Mouse (Mus musculus) brown adipose tissue, adult 24 weeks (tissue): ENCODE data around the gene Ptprk. TPM values are rescaled to one million over a fixed set of nuclear protein-coding genes. Genes with fewer than 3 reads are reported as not detected.

Experiments
- H3K27ac ChIP-seq: fragments of 200-500 bp; replicated peaks from 2 replicates; pipeline ENCODE4 v1.5.1; 2012; ENCODE audit warnings: low read depth, mild to moderate bottlenecking, low read length
- H3K4me1 ChIP-seq: fragments of 200-500 bp; 2 replicates; pipeline ENCODE4 v1.6.1; 2012; ENCODE audit warnings: low read length, mixed read lengths; ENCODE audit not compliant: control insufficient read depth, insufficient read depth, insufficient read length
- H3K4me3 ChIP-seq: fragments of 200-500 bp; 2 replicates; pipeline ENCODE4 v1.5.1; 2012; ENCODE audit warnings: low read depth, mild to moderate bottlenecking, low read length, moderate library complexity; ENCODE audit not compliant: insufficient read depth
- polyA plus RNA-seq: library from polyadenylated mRNA; stranded (reverse); fragments of >200 nt; gene quantifications from 2 replicates; pipeline ENCODE4 v1.2.4, GENCODE M21; 2012; ENCODE audit not compliant: missing spikeins, insufficient read depth, insufficient read length

Ptprk gene
- polyA plus RNA-seq, 1 experiment = 3.3 TPM

DNA sequence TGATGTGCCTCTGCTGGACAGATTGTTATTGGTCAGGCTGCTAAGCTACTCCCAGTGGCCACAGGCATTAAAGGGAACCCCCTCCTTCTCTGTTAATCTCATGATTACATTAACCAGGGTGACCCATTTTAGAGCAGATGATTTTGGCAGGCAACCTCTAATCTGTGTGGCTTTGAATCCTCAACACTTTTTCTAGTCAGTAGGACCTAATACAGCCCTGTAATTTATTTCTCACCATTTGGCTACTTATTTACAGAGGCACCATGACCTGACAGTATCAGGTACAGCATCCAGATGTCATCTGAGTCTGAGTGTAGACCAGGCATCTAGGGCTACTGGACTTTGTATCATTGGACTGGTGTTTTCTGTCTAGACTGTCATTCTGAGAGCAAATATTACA, 21.4 kb downstream of the Ptprk start:
- Histone ChIP-seq H3K4me3 (no peak overlapping the region), H3K27ac (no peak overlapping the region), H3K4me1 (no peaks in the 10 kb centered on the region)

DNA sequence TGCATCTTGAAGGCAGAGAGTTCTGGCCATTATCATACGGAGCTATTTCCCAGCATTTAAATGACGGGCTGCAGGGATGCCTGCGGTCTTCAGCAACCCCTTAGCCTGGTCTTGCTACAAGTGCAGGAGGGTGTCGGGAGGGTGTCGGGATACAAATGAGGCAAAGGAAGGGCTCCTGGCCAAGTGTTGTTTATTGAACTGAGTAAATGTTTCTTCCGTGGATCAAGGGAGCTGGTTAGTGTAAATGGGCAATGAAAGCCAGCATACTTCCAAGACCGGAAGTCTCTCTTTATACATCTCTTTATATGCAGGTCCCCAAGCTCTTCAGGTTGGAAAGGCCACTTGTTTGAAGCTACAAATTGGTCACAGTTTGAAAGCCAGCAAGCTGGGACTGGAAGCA, 23.0 kb downstream of the Ptprk start:
- H3K27ac ChIP-seq = no peak overlapping the region
- H3K4me3 ChIP-seq = no peak overlapping the region
- peaks cover 2% of the 10 kb centered on the region; the same call in 1 of the 2 replicates for H3K4me1 ChIP-seq

DNA sequence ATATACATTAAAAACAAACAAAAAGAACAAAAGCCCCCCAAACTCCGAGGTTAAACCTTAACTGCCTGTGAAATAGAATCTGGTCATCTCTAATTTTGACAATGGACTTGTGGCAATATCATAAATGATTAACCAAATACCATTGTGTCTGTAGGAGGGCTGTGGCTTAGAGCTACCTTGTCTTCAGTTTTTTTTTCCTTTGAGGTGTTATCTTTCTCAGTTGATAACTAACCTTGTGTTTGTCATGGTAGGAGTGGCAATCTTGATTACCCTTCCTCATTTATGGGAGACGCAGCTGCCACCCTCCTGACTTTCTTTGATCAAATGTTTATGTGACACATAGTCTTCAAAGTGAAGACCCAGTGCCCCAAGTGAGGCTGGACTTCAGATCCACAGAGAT, 24.3 kb downstream of the Ptprk start:
- Histone ChIP-seq H3K4me1 (peaks cover 4% of the 10 kb centered on the region; the same call in 1 of the 2 replicates), H3K27ac (no peak overlapping the region), H3K4me3 (no peak overlapping the region)

DNA sequence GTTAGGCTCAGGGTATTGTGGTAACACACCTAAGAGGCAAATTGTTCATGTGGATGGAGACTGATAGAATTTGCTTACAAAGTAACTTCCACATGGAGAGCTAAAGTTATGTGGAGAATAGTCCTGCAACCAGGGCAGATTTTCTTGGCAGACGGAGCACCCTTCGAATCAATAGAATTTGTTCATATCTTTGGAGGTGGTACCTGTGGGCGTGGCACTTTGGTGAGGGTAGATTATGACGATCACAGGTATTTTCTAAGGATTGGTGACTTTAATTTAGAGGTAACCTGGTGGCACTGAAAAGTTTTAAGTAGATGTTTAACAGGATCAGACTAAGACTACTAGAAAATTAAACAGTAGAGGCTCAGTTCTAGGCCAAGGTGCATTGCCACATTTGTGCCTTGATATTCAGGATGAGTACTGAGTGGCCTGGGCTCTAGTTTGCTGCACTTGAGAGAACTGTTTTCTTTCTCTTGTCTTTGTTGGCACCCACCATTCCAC, 28.8 kb downstream of the Ptprk start:
- Histone ChIP-seq H3K4me3 (no peak overlapping the region), H3K27ac (no peak overlapping the region), H3K4me1 (peaks cover 8% of the 10 kb centered on the region; the same call in 1 of the 2 replicates)

DNA sequence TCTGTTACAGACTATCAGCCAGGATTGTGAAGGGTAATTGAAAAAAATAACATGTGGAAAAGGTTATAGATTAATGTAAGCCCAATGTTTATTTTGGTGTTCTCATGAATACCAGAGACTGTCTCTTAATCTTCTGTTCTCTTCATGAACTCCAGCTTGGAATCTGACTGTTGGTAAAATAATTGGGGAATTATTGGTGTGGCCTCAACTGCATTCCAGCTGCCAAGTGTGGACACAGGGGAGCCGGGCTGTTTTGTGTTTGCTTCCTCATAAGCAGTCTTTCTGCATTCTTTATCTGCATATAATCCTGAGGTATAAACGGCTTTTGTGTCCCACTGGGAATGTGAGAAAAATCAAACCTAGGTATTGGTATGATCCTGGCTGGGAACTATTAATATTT, 29.3 kb downstream of the Ptprk start:
- peaks cover 8% of the 10 kb centered on the region; the same call in 1 of the 2 replicates for H3K4me1 ChIP-seq
- H3K27ac ChIP-seq = no peak overlapping the region
- no peak overlapping the region for H3K4me3 ChIP-seq

DNA sequence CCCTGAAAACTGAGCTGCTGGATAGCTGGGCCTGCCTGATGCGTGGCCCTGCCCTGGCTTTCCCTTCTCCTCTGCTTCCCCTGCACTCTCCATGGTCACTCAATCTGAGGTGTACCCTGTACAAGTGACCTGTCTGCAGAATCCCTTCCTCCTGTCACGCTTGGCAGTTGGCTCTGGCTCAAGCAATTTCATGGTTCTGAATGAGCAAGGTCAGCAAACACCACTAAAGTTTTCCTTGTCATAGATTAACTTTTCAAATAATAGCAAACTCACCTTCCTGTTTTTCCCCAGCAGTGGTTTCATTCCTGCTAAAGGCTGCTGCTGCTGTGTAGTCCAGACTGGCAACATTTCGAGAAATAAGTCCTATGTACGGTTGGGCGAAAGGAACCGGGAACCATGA, 30.6 kb downstream of the Ptprk start:
- peaks cover 8% of the 10 kb centered on the region; the same call in 1 of the 2 replicates for H3K4me1 ChIP-seq
- no peak overlapping the region for H3K27ac ChIP-seq
- no peak overlapping the region for H3K4me3 ChIP-seq

DNA sequence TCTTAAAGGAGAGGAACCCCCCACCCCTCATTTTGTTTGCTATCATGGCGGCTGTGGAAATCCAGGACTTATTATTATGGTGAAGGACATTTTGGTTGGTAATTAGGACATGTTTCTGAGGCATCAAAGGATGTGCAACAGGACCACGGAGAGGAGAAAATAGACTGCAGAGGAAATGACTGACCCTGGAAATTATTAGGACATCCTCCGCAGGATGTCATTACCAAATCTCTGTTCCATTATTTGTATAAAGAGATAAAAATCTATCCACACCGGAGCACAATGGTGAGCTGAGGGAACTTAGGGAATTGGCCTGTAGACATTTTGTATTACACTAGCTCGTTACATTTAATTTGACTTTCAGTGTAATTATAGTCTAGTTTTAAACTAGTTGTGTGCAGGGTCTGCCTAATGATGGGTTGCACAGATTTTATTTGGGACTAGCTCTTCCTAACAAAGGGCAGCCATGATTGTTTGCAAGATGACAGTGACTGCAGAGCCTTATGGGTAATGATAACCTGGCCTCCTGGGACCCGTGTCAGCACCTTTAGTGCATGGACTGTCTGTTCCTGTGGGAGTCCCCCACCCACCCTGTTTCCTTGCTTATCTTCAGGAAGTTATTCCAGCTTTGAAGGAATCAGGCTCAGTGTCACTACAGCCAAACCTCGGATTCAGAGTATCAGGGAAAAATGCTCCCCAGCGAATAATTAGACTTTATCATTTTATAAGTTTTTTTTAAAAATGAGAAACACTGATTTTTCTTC, 38.4 kb downstream of the Ptprk start:
- H3K27ac ChIP-seq = no peak overlapping the region
- 0 out of 2 replicates have a peak, but pooled peaks cover 2% of the 10 kb centered on the region for H3K4me1 ChIP-seq
- no peak overlapping the region for H3K4me3 ChIP-seq

DNA sequence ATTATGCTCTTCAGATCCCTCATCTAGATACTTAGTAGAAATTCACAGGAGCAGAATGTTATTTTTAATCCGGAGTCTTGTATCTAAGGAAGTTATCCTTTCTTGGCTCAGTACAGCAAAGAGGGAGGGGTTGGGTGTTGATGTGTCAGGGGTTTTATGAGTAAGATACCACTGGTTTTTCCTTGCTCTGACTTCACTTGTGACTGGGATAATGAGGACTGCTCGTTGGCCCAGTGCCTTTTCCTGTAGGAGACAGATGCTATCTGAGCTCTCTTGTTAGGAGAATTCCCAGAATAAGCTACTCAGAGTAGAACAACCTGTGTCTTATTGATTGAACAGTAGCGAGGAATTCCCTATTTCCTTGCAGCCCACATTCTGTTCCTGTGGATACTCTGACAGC, 39.3 kb downstream of the Ptprk start:
- no peak overlapping the region for H3K4me3 ChIP-seq
- 0 out of 2 replicates have a peak, but pooled peaks cover 2% of the 10 kb centered on the region for H3K4me1 ChIP-seq
- H3K27ac ChIP-seq = no peak overlapping the region; the same call in 1 of the 2 replicates

DNA sequence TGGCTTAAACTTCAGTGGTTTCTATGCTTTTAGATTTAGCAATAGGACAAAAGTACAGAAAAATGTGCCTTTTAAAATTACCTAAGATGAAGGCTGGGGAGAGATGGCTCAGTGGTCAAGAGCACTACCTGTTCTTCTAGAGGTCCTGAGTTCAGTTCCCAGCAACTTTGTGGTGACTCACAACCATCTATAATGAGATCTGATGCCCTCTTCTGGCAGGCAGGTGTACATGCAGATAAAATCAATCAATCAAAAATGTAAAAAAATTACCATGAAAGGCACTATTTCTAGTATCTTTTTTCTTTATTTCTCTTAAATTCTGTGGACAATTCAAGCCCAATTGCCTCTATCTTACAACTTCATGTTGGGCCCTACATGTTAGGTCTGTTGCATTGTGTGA, 42.4 kb downstream of the Ptprk start:
- Histone ChIP-seq H3K4me3 (no peak overlapping the region), H3K27ac (no peak overlapping the region)

DNA sequence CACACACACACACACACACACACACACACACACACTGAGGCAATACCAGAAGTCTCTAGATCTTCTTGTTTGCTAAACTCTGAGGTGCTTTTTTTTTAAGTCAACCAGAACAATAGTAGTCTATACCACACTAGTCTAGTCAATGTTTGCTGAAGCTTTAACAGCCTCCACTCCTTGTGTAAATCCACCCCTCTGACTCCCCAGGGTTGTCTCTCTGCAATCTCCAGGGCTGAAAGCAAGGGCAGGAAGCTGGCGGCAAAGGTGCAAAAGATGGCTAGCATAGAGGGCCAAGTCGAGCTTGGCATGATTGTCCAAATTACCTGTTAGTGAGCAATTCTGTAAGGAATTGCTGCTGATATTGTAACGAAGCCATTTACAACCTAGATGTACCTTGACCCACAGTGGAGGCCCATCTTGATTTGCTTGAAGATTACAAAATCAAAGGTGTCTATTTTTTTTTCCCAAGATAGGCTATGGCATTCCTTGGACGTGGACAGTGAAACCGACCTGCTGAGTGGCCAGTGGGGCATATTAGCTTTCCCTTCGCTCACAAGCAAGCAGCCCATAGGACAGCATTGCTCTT, 44.3 kb downstream of the Ptprk start:
- H3K4me3 ChIP-seq = no peak overlapping the region
- no peak overlapping the region for H3K27ac ChIP-seq
- H3K4me1 ChIP-seq = no peaks in the 10 kb centered on the region

More for the DNA sequence above, 42.4 kb downstream of the Ptprk start:
- H3K4me1 ChIP-seq = 0 out of 2 replicates have a peak, but pooled peaks cover 2% of the 10 kb centered on the region

DNA sequence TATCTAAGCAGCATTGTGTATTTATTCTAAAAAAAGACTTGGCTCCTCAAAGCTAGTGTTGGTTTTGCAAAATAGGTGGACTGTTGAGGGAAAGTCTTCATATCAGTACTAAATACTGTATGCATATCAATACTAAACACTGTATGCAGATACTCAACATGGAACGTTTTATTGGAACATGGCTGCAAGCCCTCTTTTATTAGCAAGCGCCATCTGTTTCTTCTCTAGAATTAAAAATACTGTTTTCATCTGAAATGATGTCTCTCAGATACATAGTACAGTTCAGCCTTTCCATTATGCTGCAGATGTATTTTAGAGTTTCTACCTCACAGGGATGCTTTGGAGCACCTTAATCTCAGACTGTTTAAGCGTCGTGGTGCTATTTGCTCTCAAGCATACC, 49.3 kb downstream of the Ptprk start:
- H3K4me3 ChIP-seq = no peak overlapping the region
- H3K27ac ChIP-seq = no peak overlapping the region
- peaks cover 4% of the 10 kb centered on the region; the same call in 1 of the 2 replicates for H3K4me1 ChIP-seq

DNA sequence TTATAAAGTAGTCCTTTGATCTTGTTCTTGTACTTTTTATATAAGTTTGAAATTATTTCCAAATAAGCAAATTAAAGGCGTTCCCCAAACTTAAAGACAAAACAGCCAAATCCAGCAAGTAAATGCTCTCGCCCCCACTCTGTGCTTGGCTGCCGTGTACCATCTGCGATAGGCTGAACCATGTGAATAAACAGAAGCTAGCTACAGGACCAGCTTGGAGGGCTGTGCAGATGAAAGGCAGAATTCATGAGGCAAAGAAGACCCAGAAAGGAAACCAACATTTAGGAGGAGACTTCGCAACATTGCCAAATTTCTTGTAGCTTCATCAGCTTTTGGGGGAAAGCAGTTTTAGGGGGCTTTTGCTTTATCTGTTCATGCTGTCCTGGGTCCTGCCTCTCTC, 53.4 kb downstream of the Ptprk start:
- no peak overlapping the region for H3K27ac ChIP-seq
- H3K4me1 ChIP-seq = peaks cover 4% of the 10 kb centered on the region; the same call in 1 of the 2 replicates
- no peak overlapping the region for H3K4me3 ChIP-seq

DNA sequence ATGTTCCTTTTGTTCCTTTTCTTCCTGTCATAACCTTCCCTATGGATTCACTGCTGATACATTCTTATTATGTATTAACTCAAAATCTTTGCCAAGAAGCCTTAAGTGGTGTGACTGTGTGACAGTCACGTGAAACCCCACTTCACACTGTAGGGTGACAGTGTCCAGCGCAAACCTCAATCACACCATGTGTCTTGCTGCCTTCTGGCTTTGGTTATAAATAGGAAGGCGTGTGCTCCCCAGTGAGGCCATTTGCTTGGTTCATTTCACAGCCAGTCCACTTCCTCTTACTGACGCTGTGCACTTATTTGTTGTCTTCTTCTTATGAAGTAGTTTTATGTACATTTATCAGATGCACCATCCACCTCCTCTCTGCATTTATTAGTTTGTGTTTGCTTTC, 53.8 kb downstream of the Ptprk start:
- Histone ChIP-seq H3K4me3 (no peak overlapping the region), H3K4me1 (peaks cover 4% of the 10 kb centered on the region; the same call in 1 of the 2 replicates), H3K27ac (no peak overlapping the region)

DNA sequence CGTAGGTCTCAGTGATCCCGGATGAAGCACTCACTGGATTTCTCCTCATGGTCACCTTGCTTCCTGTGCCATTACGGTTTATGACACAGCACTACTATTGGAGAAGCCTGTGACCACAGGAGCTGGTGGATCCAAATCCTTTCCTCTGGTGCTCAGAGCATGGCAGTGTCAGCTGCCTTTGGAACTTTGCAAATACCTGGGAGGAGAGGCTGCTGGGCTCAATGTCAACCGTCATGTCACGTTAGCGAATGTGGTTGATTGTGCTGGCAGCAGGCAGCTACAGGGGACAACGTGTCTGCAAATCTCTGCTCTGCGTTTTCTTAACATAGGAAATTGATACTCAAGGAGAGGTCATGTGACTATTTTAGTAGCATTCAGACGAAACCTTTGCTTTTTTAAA, 55.8 kb downstream of the Ptprk start:
- Histone ChIP-seq H3K27ac (no peak overlapping the region), H3K4me3 (no peak overlapping the region)

DNA sequence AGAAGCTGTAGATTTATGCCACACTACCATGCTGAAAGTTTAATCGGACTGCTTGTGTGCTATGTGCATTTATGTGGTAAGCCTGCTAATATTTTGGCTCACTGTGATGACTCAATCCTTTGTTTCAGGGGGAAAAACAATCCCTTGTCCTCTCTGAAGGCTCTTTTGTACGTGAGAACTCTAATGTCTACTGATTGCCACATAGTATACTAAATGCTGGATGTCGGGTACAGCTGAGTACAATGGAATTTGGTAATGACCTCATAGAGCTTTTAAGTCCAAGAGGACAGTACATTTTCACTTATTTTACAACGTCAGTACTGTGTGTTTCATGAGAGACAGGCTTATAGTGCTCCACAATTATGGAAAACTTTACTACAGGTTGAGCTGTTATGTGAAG, 59.1 kb downstream of the Ptprk start:
- H3K4me3 ChIP-seq = no peak overlapping the region
- no peak overlapping the region for H3K27ac ChIP-seq
- no peaks in the 10 kb centered on the region for H3K4me1 ChIP-seq

More for the DNA sequence above, 55.8 kb downstream of the Ptprk start:
- peaks cover 4% of the 10 kb centered on the region; the same call in 1 of the 2 replicates for H3K4me1 ChIP-seq

DNA sequence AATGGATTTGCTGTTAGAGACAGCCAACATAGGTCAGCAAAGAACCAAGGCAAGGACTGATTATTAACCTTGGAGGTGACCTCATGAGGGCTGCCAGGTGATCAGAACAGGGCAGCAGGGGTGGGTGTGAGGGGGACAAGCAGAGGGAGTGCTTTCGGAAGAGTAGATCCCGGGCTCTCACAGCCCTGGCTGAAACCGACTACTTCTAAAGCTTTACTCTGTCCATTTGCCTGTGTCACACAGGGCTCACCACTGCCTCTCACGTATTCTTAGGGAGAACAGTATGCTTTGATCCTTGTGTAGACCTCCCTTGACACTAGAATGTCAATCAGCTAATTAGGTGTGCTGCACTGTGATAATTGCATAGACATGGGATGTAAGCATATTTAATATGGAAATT, 63.8 kb downstream of the Ptprk start:
- no peak overlapping the region for H3K4me3 ChIP-seq
- no peaks in the 10 kb centered on the region for H3K4me1 ChIP-seq
- no peak overlapping the region for H3K27ac ChIP-seq
